ENCODE assay signal across 18 mouse cellular contexts in the genomic region with DNA sequence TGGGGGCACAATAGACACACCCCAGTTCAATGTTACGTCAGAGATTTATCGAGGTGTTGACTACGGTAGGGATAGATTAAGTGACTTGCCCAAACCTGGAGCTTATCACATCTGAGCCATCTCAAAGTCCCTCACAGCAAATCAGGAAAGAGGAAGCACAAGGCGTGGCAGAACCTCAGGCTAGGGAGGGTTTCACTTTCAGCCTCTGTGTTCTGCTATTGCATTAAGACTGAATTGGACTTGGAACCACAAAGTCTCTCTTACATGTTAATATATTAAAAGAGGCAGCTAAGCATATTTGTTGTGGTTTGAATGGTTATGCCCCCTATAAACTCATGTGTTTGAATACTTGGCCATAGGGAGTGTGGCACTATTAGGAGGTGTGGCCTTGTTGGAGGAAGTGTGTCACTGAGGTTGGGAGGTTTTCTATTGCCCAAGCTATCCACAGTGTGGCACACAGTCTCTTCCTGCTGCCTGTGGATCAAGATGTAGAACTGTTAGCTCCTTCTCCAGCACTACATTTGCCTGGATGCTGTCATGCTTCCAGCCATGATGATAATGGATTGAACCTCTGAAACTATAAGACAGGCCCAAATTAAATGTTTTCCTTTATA. TPM values are rescaled to one million over a fixed set of nuclear protein-coding genes. Genes with fewer than 3 reads are reported as not detected.
DNase-seq lines count a peak whose midpoint lies in the region; ATAC-seq and TF ChIP-seq lines count a peak whose summit lies in the region.
"Had no signal": no experiment of that assay in that cellular context is flagged by ENCODE, and none has a peak within 500 bp of the region (broad histone marks: within the 10 kb centered on the region; RNA-seq: fewer than 3 reads in every experiment).

No protein-coding gene starts in this region.

- H3K9me3 ChIP-seq in CH12.LX (replicated peaks; ENCODE audit: low read length), result no peaks in the 10 kb centered on the region
- H3K9me3 ChIP-seq: embryonic facial prominence, embryonic 13.5 days; G1E; megakaryocyte, embryonic 14.5 days; neural tube, embryonic 15.5 days had no signal

- H3K4me2 ChIP-seq in CH12.LX (ENCODE audit: insufficient read depth, low read depth, poor library complexity, severe bottlenecking), result peak overlapping the region; percentile 31
- H3K4me2 ChIP-seq: embryonic facial prominence, embryonic 13.5 days; neural tube, embryonic 15.5 days had no signal

- H3K36me3 ChIP-seq in CH12.LX (replicated peaks in 1 of 2; ENCODE audit: control insufficient read depth in 1 of 2, insufficient read depth in 1 of 2, low read length in 1 of 2), result no peaks in the 10 kb centered on the region
- H3K36me3 ChIP-seq: embryonic facial prominence, embryonic 13.5 days; G1E; neural tube, embryonic 15.5 days had no signal

- H3K9ac ChIP-seq in CH12.LX (ENCODE audit: insufficient read depth, low read depth), result no peak overlapping the region
- H3K9ac ChIP-seq: embryonic facial prominence, embryonic 13.5 days; neural tube, embryonic 15.5 days had no signal

- peak; percentile 70 for ATAC-seq in inflammation-experienced regulatory T-cells, adult 6 months

- no peak for TF ChIP-seq CTCF in CH12.LX (conservative IDR thresholded peaks at IDR 0.05 in 1 of 2, IDR thresholded peaks at IDR 0.05 in 1 of 2; ENCODE audit: low read depth in 2 of 2, low read length in 2 of 2)

- TF ChIP-seq POLR2A in CH12.LX (IDR thresholded peaks at IDR 0.05; ENCODE audit: low read depth, low read length), result no peak

- no peaks in the 10 kb centered on the region for H3K27me3 ChIP-seq in CH12.LX (replicated peaks)
- H3K27me3 ChIP-seq: embryonic facial prominence, embryonic 13.5 days; megakaryocyte, embryonic 14.5 days; neural tube, embryonic 15.5 days had no signal

- H3K4me1 ChIP-seq in CH12.LX (ENCODE audit: control insufficient read depth in 1 of 2, insufficient read depth in 2 of 2), result peaks cover 10 to 41% of the 10 kb centered on the region in 2 experiments

- no peak overlapping the region for H3K27ac ChIP-seq in CH12.LX (ENCODE audit: insufficient read depth, low read depth)
- H3K27ac ChIP-seq: embryonic facial prominence, embryonic 13.5 days; neural tube, embryonic 15.5 days had no signal

- no peak overlapping the region for H3K4me3 ChIP-seq in CH12.LX (replicated peaks in 1 of 3; ENCODE audit: low read depth in 2 of 3, low read length in 2 of 3, poor library complexity in 1 of 3)
- H3K4me3 ChIP-seq: embryonic facial prominence, embryonic 13.5 days; megakaryocyte, embryonic 14.5 days; neural tube, embryonic 15.5 days had no signal

- in situ Hi-C loops in CH12.LX (cut with MboI; ENCODE audit: low pct_ligation_motif_present, low pct_unique_long_range_greater_than_20kb, low sequenced_read_pairs), result no loop called here

- 0 out of 2 replicates have a peak, but pooled peaks have one; percentile 36 for TF ChIP-seq EP300 in CH12.LX (IDR thresholded peaks at IDR 0.05; ENCODE audit: low read length)

- no peak for TF ChIP-seq RAD21 in CH12.LX (IDR thresholded peaks at IDR 0.05; ENCODE audit: low read depth, low read length)

- dilution Hi-C loops in CH12.LX (cut with MboI; ENCODE audit: extremely low pct_ligation_motif_present, extremely low pct_unique_long_range_greater_than_20kb, low sequenced_read_pairs), result no loop called here

- H3K79me2 ChIP-seq in CH12.LX (replicated peaks; ENCODE audit: control insufficient read depth, extremely low read depth, insufficient read depth, poor library complexity, severe bottlenecking), result no peaks in the 10 kb centered on the region

- peak; percentile 47 for DNase-seq in lung, postnatal 25 days (ENCODE audit: low spot score)
- DNase-seq in lung, postnatal 14 days, result no peak
- peak; percentile 39 for DNase-seq in CH12.LX (ENCODE audit: extremely low read depth)
- peak; percentile 45 to 57 for DNase-seq in natural killer cell, adult 2 months (ENCODE audit: low spot score in 2 of 2)
- no peak for DNase-seq in right cerebral cortex, postnatal 36 days (ENCODE audit: low spot score in 2 of 2)
- DNase-seq in left cerebral cortex, adult 18-20 months (ENCODE audit: low spot score in 2 of 2), result no peak
- DNase-seq in MN1 (ENCODE audit: low spot score), result no peak
- DNase-seq: adrenal gland, adult 8-10 months; cerebellum, adult 11 months; heart, postnatal 14 days; layer of hippocampus, postnatal 36 days; right cerebral cortex, postnatal 14 days had no signal

TF ChIP-seq in CH12.LX, 34 proteins besides CTCF, POLR2A, EP300 and RAD21:
- no peak for TF ChIP-seq KAT2A (IDR thresholded peaks at IDR 0.05; ENCODE audit: insufficient replicate concordance, low read length)
- TF ChIP-seq E2F4 (IDR thresholded peaks at IDR 0.05; ENCODE audit: insufficient replicate concordance, low read depth, low read length), result no peak
- TF ChIP-seq MEF2A (IDR thresholded peaks at IDR 0.05; ENCODE audit: borderline replicate concordance, low read depth, low read length), result no peak
- no peak for TF ChIP-seq MAX (IDR thresholded peaks at IDR 0.05; ENCODE audit: low read length)
- no peak for TF ChIP-seq SMC3 (IDR thresholded peaks at IDR 0.05; ENCODE audit: low read depth, low read length)
- TF ChIP-seq ZC3H11A (IDR thresholded peaks at IDR 0.05; ENCODE audit: low read depth, low read length), result no peak
- no peak for TF ChIP-seq RCOR1 (conservative IDR thresholded peaks at IDR 0.05; ENCODE audit: low read depth, low read length)
- no peak for TF ChIP-seq SIN3A (IDR thresholded peaks at IDR 0.05; ENCODE audit: low read length)
- TF ChIP-seq POLR2AphosphoS2 (IDR thresholded peaks at IDR 0.05; ENCODE audit: low read depth, low read length), result no peak
- no peak for TF ChIP-seq ZKSCAN1 (IDR thresholded peaks at IDR 0.05; ENCODE audit: borderline replicate concordance, low read depth, low read length)
- no peak for TF ChIP-seq ELF1 (IDR thresholded peaks at IDR 0.05; ENCODE audit: low read depth, low read length)
TF ChIP-seq in CH12.LX: peak in this region for 0.

RNA-seq across cellular contexts. Expression of a gene that starts 18.7 kb away (rescaled TPM):
- total RNA-seq in CH12.LX (2012; rRNA removed), result not detected in 2 replicates
- not detected in 2 replicates for total RNA-seq in CH12.LX (2014; rRNA removed)
- polyA plus RNA-seq in CH12.LX (2012; ENCODE audit: insufficient read length, low read depth), result not detected in 2 replicates
- polyA plus RNA-seq in inflammation-experienced regulatory T-cells, adult 6 months (2017; shearing (Covaris generic)), result 10 to 100 TPM; 10.9 to 26.5 (median 26.5) TPM
- under 1 TPM; 0.23 to 0.49 TPM for total RNA-seq in left cerebral cortex, adult 18-20 months (2021)
- polyA plus RNA-seq: G1E; kidney, embryonic 14.5 days; neural tube, embryonic 15.5 days had no signal

RNA-seq across cellular contexts. Expression of a gene that starts 41.2 kb away (rescaled TPM):
- 27.2 and 31.8 TPM in 2 replicates for total RNA-seq in CH12.LX (2012; rRNA removed)
- total RNA-seq in CH12.LX (2014; rRNA removed), result 29.7 and 30.3 TPM in 2 replicates
- 29.7 and 34.0 TPM in 2 replicates for polyA plus RNA-seq in CH12.LX (2012; ENCODE audit: insufficient read length, low read depth)
- polyA plus RNA-seq in inflammation-experienced regulatory T-cells, adult 6 months (2017; shearing (Covaris generic)), result 10 to 100 TPM; 12.2 to 18.2 (median 14.0) TPM
- 1 to 10 TPM; 1.3 to 1.5 TPM for total RNA-seq in left cerebral cortex, adult 18-20 months (2021)

Comparison
In these comparisons a context has a peak if more than half of its experiments do, and no peak if none do; other contexts are left out.
1. DNase-seq: peak in lung, postnatal 25 days (single experiment), CH12.LX (single experiment) and natural killer cell, adult 2 months (2 of 2); none in lung, postnatal 14 days (single experiment), right cerebral cortex, postnatal 36 days (0 of 2), left cerebral cortex, adult 18-20 months (0 of 2) and MN1 (single experiment).
2. RNA of a gene that starts 41.2 kb away (total RNA-seq): 27.2 to 31.8 TPM in CH12.LX; 1.3 to 1.5 TPM in left cerebral cortex, adult 18-20 months; every median in the first group is over 10 times any median in the second.